Mouse (Mus musculus): Measurements from ENCODE around the gene Lect2. TPM values are rescaled to one million over a fixed set of nuclear protein-coding genes. Genes with fewer than 3 reads are reported as not detected.
A peak's percentile ranks its signal among the peaks of the same experiment; 100 is the strongest.

Lect2 gene
- polyA plus RNA-seq, 1 experiment, result not detected

DNA sequence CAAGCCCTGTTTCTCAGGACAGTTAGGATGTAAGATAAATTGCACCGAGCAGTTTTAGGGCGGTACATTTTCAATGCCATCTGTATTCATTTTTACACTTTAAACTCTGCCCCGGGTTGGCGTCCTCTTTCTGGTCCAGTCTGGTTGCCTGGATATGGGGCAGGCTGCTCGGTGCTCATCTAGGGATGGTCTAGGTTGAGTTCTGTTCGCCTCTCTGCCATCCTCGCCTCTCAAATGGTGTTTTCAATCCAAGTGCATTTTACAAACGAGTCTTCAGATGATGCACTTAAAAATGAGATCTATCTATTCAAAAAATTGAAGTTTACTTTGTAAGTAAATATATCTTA lies 25.5 kb downstream of the Lect2 start:
- no peak overlapping the region for H3K27ac ChIP-seq (ENCODE audit: insufficient read depth, low read length)
- peak overlapping the region; percentile 66 for H3K4me3 ChIP-seq (ENCODE audit: insufficient read depth, low read length)
- no peaks in the 10 kb centered on the region for H3K4me1 ChIP-seq (ENCODE audit: control insufficient read depth, insufficient read depth, low read length)
- TF ChIP-seq CTCF (IDR thresholded peaks at IDR 0.05; ENCODE audit: borderline replicate concordance, insufficient read depth, low read length) (no peak), POLR2A (IDR thresholded peaks at IDR 0.05; ENCODE audit: low read depth, low read length) (no peak)

DNA sequence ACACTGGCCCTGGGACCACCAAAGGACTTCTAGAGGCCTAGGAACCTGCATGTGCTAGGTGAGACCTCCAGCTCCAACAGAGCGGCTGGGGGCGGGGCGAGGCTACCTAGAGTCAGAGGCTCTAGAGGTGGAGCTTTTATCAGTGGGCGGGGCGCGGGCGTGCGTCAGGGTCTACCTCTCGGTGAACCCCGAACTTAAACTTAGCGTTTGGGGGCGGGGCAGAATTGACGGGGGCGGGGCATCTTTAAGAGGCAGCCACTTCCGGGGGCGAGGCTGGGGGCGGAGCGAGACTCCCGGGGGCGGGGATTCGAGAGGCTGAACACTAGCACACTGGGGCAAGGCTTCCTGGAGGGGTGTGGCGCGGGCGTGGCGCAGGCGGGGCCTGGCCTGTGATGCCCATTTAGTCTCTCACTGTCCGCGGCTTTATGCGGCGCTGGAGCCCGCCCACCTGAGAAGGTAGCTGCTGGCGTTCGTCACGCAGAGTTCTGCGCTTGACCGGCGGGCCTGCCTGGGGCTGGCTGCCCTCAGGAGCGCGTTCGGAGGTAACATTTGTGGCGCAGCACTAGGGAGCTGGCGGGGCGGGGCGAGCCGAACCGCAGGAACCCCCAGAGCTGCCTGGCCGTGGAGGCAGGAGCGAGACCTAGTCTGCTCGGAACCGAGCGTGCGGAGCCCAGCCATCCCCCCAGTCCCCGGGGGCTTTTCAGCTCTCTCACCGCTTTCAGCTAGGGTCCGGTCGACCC lies 26.1 kb downstream of the Lect2 start, which contains the start of gene Fbxl21:
Gene Fbxl21, plus strand, starts transcription at position 392 of the 740 bp plus-strand sequence.
- Histone ChIP-seq H3K4me3 (ENCODE audit: insufficient read depth, low read length) (peak within 1 kb of the TSS; percentile 66), H3K27ac (ENCODE audit: insufficient read depth, low read length) (no peak within 1 kb of the TSS), H3K4me1 (ENCODE audit: control insufficient read depth, insufficient read depth, low read length) (no peaks in the 10 kb centered on the region)
- no peak for TF ChIP-seq CTCF (IDR thresholded peaks at IDR 0.05; ENCODE audit: borderline replicate concordance, insufficient read depth, low read length)
- peak; percentile 88 for TF ChIP-seq POLR2A (IDR thresholded peaks at IDR 0.05; ENCODE audit: low read depth, low read length)

DNA sequence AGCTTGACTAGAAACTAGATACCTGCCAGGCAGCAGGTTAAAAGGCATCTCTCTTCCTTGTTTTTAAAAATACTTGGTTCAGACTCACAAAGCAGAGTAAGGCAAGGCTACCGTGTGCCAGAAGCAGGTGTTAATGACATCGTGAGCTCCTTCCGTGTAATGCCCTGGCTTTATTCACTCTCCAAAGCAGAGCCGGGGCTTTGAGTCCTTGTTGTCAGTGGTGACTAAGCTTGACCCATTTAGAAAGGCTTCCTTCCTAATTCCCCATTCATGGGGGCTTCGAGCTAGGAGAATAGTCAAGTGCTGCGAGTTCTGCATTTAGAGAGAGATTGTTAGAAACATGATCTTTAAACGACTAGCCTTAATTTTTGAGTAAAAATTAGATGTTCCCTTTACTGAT lies 31.5 kb downstream of the Lect2 start:
- Histone ChIP-seq H3K4me1 (ENCODE audit: control insufficient read depth, insufficient read depth, low read length) (no peaks in the 10 kb centered on the region), H3K27ac (ENCODE audit: insufficient read depth, low read length) (no peak overlapping the region), H3K4me3 (ENCODE audit: insufficient read depth, low read length) (no peak overlapping the region)
- TF ChIP-seq POLR2A (IDR thresholded peaks at IDR 0.05; ENCODE audit: low read depth, low read length) (no peak), CTCF (IDR thresholded peaks at IDR 0.05; ENCODE audit: borderline replicate concordance, insufficient read depth, low read length) (no peak)

DNA sequence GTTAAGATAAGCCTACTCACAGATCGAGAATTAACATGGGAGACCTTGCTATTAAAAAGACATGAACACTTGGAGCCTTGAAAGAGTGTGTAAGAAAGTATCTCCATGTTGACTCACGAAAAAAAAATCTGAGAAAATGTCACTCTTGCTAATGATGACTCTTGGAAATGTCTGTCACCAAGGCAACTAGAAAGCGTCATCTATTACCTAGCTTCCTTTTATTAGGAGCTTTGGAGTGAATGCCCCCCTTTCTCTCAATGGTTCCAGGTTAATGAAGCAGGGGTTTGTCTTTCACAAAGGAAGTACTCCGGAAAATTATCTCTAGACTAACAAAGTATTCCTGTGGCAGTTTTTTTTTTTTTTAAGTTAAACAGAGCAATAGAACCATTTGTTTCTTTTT lies 32.0 kb downstream of the Lect2 start:
- Histone ChIP-seq H3K27ac (ENCODE audit: insufficient read depth, low read length) (no peak overlapping the region), H3K4me3 (ENCODE audit: insufficient read depth, low read length) (no peak overlapping the region), H3K4me1 (ENCODE audit: control insufficient read depth, insufficient read depth, low read length) (no peaks in the 10 kb centered on the region)
- no peak for TF ChIP-seq CTCF (IDR thresholded peaks at IDR 0.05; ENCODE audit: borderline replicate concordance, insufficient read depth, low read length)
- no peak for TF ChIP-seq POLR2A (IDR thresholded peaks at IDR 0.05; ENCODE audit: low read depth, low read length)

DNA sequence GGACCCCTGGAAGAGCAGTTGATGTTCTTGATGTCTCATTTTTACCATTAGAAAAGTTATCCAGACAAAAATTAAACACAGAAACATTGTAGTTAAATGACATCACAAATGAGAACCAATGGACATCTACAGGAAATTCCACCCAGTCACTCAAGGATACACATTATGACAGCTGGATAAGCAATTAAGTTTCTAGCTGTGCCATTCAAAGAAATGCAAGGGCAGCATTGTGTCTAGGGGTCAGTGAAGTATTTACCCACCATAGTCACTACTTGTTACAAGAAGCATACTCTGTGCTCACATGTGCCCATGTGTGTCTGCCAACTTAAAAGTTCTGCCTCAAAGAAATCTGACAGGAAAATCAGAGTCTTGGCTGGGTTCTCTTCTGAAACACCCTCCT lies 34.7 kb downstream of the Lect2 start:
- H3K27ac ChIP-seq (ENCODE audit: insufficient read depth, low read length), result no peak overlapping the region
- H3K4me1 ChIP-seq (ENCODE audit: control insufficient read depth, insufficient read depth, low read length), result no peaks in the 10 kb centered on the region
- TF ChIP-seq POLR2A (IDR thresholded peaks at IDR 0.05; ENCODE audit: low read depth, low read length), result no peak
- no peak for TF ChIP-seq CTCF (IDR thresholded peaks at IDR 0.05; ENCODE audit: borderline replicate concordance, insufficient read depth, low read length)
- H3K4me3 ChIP-seq (ENCODE audit: insufficient read depth, low read length), result no peak overlapping the region

DNA sequence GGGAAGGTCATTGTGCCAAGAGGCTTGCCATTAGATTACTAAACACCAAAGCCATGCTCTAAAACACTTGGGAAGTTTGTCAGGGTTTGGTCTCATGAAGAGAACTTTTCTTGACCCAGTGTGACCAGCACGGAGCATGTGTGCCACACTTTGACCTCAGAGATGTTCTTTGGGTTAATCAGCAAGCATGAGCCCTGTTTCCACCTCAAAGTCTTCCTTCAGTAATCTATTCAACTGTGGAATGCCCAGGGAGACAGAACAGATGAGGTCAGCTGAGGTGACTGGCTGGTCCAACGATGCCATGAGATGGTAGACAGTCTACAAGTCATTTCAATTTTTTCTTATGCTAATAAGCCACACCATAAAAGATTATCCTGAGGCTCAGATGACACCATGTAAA lies 38.5 kb downstream of the Lect2 start:
- TF ChIP-seq POLR2A (IDR thresholded peaks at IDR 0.05; ENCODE audit: low read depth, low read length) (no peak), CTCF (IDR thresholded peaks at IDR 0.05; ENCODE audit: borderline replicate concordance, insufficient read depth, low read length) (no peak)
- Histone ChIP-seq H3K4me1 (ENCODE audit: control insufficient read depth, insufficient read depth, low read length) (no peaks in the 10 kb centered on the region), H3K4me3 (ENCODE audit: insufficient read depth, low read length) (no peak overlapping the region), H3K27ac (ENCODE audit: insufficient read depth, low read length) (no peak overlapping the region)

DNA sequence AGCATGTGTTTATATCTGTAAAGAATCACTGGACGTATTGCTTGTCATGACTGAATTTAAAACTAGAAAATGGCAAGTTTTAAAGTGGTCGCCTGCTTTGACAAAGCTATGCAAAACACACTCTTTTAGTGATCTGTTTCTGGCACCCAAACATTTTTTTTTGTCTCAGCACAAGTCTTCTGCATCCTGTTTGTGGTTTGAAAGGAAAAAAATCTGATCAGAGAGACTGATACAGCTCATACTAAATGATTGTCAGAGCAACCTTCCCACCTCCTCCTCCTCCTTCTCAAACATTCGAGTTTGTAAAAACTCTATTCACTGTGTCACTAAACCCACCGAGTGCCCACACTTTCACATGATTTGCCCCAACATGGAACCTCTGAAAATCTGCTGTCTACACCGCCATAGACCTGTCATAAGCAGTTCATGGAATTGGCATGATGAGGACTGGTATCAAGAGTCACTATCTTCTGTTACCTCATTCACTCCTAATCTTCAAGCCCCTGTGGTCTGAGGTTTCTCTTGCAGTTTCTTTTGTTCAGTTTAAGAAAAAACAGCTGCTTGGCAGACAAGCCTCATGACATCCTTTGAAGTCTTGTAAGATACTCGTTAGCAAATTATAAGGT lies 41.3 kb downstream of the Lect2 start:
- Histone ChIP-seq H3K27ac (ENCODE audit: insufficient read depth, low read length) (no peak overlapping the region), H3K4me1 (ENCODE audit: control insufficient read depth, insufficient read depth, low read length) (no peaks in the 10 kb centered on the region), H3K4me3 (ENCODE audit: insufficient read depth, low read length) (no peak overlapping the region)
- no peak for TF ChIP-seq CTCF (IDR thresholded peaks at IDR 0.05; ENCODE audit: borderline replicate concordance, insufficient read depth, low read length)
- no peak for TF ChIP-seq POLR2A (IDR thresholded peaks at IDR 0.05; ENCODE audit: low read depth, low read length)

DNA sequence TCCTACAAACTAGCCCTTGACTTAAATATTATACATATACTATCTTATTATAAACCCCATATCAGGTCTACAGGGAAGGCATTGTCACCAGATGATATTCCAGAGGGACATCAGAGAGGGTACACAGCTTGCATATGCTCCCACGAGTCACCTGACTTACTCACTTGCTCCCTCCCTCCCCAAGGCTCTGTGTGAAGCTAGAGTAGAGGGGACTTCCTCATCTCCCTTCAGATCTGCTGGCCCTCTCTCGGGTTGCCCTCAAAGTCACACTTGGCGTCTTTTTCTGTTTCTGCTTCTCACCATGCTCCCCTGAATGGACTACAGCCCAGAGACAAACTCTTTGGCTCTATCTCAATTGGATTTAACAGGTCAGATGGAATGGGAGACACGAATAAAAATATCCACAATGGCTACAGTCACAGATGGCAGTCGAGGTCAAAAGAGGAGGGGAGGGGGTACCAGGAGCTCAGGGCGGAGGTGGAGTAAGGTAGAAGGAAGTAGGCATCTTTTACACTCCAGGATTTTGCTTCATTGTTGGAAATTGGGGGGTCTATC lies 46.4 kb downstream of the Lect2 start:
- Histone ChIP-seq H3K4me3 (ENCODE audit: insufficient read depth, low read length) (no peak overlapping the region), H3K4me1 (ENCODE audit: control insufficient read depth, insufficient read depth, low read length) (no peaks in the 10 kb centered on the region), H3K27ac (ENCODE audit: insufficient read depth, low read length) (no peak overlapping the region)
- TF ChIP-seq POLR2A (IDR thresholded peaks at IDR 0.05; ENCODE audit: low read depth, low read length) (no peak), CTCF (IDR thresholded peaks at IDR 0.05; ENCODE audit: borderline replicate concordance, insufficient read depth, low read length) (no peak)

DNA sequence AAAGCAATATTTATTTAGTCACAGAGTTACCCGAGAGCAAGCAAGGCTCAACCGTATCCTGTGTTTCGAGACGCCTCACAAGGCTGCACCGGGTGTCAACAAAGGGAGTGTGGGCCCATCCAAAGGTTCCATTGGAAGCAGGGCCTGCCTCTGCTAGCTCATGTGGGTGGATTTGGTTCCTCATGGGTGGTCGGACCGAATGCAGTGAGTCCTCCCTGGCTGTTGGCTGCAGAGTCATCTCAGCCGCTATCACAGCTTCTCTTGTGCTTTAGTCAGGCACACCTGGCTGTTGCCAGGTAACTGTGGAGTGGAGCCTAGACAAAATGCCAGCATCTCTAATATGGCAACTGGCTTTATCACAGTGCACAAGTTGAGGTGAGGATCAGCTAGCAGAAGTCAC lies 47.7 kb downstream of the Lect2 start:
- no peak for TF ChIP-seq POLR2A (IDR thresholded peaks at IDR 0.05; ENCODE audit: low read depth, low read length)
- no peak for TF ChIP-seq CTCF (IDR thresholded peaks at IDR 0.05; ENCODE audit: borderline replicate concordance, insufficient read depth, low read length)
- no peak overlapping the region for H3K27ac ChIP-seq (ENCODE audit: insufficient read depth, low read length)

DNA sequence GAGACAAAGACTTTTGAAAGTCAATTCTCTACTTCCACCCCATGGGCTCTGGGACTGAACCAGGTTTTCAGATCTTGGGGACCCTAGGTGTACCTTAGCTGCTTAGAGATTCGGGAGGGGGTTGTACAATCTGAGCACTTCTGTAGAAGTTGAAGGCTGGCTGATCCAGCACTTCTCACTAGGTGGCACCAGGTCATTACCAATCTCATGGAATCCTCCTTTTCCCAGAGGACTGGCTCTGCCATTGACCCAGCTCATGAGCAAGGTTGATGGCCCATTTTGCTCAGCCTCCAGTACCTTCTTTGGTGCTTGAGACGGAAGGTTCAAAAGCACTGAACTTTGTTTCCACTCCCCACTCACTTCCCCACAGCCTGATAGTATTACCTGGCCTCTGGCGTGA lies 48.2 kb downstream of the Lect2 start:
- H3K27ac ChIP-seq (ENCODE audit: insufficient read depth, low read length), result no peak overlapping the region
- no peak overlapping the region for H3K4me3 ChIP-seq (ENCODE audit: insufficient read depth, low read length)
- no peaks in the 10 kb centered on the region for H3K4me1 ChIP-seq (ENCODE audit: control insufficient read depth, insufficient read depth, low read length)
- TF ChIP-seq POLR2A (IDR thresholded peaks at IDR 0.05; ENCODE audit: low read depth, low read length) (no peak), CTCF (IDR thresholded peaks at IDR 0.05; ENCODE audit: borderline replicate concordance, insufficient read depth, low read length) (no peak)

More for the DNA sequence above, 47.7 kb downstream of the Lect2 start:
- Histone ChIP-seq H3K4me1 (ENCODE audit: control insufficient read depth, insufficient read depth, low read length) (no peaks in the 10 kb centered on the region), H3K4me3 (ENCODE audit: insufficient read depth, low read length) (no peak overlapping the region)
